Mouse (Mus musculus) thymus, adult 18-20 months (tissue): ENCODE data around the gene Tmem176b.
"Not testable (repeated sequence)": the region's sequence is repeated elsewhere in the genome, so short reads cannot be mapped to it uniquely, and the experiment has no call there.

Experiments used
- DNase-seq, 2 experiments: peaks; one replicate each; pipeline ENCODE4 v3.0.0; 2022; ENCODE audit warnings: mixed read lengths in 2 of 2

Tmem176b gene

DNA sequence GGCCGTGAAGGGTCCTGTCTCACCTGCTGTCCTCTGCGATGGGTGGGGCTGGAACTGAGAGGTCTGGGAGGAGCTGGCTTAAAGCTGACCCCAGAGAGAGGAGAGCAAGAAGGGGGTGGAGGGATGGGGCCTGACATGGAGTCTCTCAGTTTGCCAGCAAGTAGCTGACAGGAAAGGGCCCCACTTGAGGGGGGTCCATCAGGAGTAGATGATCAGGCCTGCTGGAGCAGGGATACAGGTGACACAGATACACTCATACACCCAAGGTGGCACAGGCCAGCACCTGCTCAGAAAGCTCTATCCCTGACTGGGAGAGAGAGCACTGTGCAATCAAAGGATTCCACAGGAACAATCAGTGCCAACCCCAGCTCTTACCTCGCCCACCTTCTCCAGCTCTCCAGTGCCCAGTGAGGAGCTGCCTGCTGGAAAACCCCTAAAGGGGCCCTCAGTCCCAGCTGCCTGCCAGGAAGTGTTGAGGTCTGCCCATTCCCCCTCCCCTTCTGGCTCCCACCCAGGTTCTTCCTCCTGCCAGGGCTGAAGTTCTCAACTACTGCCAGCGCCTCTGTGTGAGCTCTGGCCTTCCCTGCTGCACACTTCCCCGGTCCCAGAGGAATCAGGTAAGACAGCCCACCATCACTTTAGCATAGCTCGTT is at the start of gene Tmem176b:
TSS of gene Tmem176b (minus strand) at position 524 of the 653 bp plus-strand sequence.
- peak; percentile 43 to 55 for DNase-seq

DNA sequence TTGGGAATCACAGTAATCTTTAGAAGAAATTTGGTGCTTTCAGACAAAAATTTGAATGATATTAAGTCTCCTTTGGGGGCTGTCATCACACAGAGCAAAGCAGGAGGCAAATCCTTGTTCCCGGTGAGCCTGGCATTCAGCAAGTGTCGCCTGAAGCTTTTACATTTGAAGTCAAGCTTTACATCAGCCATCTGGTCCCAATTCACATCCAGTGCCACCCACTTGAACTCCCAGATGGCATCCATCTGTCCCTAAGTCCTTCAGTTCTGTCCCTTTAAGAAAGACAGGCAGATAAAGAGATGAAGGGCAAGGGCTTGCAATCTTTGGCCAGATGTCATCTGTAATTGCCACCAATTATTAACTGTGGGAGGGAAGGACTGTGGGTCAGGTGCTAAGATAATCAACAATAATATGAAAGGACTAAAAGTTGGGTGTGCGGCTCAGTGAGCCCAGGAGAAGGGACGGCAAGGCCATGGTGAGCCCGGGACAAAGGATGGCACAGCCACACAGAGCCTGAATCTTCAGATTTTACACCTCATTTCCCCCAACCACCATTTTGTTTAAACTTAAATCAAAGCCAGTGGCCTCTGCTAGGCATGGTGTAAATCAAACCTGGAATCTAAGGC is 35.3 kb upstream of the Tmem176b start:
- DNase-seq: no peak

DNA sequence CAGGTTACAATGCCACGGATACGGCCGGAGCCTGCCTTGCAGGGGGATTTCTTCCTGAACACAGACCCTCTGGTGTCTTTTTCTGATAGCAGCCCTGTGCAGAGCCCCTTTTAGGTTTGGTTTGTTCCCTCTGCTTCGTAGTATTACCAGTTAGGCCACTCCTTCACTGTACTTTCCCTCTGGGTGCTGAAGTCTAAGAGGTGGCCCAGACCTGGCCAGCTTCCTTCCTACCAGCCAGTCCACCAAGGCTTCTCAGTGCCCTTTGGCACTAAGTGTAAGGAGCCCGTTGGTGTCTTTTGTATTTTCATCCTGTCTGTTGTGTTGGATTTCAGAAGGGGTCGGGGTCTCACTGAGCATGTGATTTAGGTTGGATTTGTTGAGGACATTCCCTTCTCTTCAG is 34.2 kb upstream of the Tmem176b start:
- no peak for DNase-seq

DNA sequence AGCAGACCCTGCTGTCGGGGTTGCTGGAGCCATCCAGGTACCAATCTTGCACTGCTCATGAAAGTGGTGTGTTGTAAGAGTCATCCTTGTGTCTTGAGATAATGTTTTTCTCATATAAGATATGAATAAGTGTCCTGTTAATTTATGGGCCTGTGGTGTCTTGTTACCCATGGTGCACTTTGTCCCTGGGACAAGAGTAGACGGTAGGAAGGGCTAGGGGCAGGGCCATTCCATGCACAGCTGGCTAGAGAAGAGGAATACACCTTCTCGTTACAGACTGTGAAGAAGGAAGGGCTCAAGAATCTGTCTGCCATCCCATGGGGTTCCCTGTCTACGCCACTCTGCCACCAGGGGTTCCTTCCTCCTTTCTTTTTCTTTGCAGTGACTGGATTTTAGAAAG is 33.3 kb upstream of the Tmem176b start:
- no peak for DNase-seq

DNA sequence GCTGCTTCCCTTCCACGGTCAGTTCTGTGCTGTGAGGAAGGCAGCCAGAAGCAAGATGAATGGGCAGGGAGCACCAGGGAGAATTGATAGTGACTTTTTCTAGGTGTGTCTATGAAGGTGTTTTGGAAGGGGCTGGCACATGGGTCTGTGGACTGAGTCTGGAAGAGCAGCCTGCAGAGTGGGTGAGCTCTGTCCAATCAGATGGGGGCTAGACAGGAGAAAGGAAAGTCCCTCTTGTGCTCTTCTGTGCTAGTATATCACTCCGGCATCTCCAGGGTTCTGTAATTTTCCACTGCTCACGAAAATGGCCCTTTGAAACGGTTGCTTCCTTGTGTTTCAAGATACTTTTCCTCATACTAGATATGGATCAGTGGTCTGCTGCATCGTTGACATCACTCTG is 31.3 kb upstream of the Tmem176b start, which contains the start of gene Aoc1:
TSS of gene Aoc1 (plus strand) at position 301 of the 400 bp plus-strand sequence.
- DNase-seq: no peak

DNA sequence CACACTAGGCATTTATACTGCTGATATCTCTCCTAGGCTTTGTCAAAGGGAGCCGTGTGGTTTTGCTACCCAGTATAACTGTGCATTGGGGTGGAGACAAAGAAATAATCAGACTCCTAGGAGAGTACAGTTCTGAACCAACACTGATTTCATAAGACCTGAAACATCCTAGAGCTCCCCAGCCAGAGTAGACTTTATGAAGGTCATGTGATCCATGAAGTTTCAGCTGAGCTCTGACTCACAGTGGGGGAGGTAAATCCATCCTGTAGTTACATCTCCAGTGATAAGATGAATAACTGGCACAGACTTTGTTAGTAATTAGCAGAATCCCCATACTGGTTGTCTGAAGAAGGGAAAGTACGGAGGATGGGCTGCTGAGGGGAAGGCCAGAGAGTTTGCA is 28.5 kb upstream of the Tmem176b start:
- no peak for DNase-seq

DNA sequence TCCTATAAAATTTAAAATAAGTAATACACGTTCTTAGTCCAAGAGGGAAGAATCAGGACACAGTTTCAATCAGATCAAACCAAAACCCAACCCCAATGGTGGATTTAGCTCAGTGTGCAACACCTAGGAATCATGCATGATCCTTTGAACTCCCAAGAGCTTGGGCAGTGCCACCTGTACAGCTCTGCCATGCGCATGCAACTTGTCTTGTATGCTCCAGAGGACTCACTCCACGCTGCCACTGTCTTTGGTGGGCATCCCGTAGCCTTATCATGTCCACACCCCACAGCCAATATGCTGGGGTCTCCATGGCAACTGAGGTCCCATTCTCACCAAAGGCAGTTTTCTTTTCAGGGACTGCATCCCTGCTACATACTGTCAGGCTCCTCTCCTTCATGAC is 25.9 kb upstream of the Tmem176b start:
- DNase-seq: no peak

DNA sequence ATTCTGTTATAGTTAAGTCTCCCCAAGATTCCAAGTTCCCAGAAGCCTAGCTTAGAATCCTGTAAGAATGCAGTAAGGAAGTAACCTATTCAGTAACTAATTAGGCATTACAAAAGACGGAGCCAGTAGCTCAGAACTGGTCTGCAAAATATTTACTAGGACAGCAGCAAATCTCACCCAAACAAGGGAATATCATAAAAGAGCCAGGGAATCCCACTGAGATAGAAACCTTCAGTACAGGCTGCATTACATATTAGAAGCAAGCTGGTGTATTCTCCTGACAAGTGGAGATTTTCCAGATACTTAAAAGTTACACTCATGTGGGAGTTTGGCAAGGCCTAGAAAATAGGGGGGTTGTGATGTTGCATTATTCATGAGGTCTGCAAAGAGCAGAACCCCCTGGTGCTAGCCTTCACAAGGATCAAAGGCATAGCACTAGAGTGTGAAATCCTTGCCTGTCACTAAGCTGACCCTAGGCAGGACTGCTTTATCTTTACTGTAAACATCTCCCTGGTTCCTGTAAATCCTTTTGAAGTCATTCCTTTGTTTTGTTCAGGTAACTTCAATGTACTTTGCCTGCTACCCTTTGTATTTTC is 25.2 kb upstream of the Tmem176b start:
- DNase-seq: not testable (repeated sequence)

DNA sequence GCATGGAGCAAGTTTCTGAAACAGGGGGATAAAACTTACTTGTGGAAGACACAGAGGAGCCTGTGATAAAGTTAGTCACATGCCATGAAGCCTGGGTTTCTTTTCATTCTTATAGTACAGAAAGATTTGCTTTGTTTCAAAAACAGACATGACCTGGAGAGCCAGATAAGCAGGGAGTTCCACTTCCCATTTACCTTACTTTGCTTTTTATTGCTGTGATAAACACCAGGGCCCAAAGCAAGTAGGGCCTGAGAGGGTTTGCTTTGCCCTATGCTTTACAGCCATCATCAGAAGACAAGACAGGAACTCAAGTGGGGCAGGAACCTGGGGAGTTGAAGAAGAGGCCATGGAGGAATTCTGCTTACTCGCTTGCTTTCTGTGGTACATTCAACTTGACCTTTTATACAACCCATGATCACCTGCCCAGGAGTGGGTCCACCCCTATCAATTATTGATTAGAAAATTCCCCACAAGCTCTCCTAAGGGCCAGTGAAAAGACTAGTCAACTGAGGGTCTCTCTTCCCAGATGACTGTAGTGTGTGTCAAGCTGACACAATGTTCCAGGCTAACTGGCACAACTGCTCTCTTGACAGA is 24.0 kb upstream of the Tmem176b start:
- DNase-seq: no peak

DNA sequence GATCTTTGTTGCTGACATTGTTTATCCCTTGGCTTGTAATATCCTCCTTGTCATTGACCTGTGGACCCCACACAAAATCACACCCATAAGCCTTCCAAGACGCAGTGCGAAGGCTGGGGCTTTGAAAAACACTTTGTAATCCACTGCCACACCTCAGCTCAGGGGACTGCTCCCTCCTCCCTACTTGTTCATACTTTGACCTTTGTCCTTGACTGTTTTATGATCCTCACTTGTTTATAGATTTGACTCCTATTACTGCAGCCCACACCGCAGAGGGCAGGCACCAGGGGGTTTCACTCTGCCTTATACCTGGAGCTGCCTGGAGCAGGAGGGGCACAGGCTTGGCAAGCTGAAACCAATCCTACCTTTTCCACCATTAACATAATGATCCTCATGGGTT is 23.4 kb upstream of the Tmem176b start:
- no peak for DNase-seq

DNA sequence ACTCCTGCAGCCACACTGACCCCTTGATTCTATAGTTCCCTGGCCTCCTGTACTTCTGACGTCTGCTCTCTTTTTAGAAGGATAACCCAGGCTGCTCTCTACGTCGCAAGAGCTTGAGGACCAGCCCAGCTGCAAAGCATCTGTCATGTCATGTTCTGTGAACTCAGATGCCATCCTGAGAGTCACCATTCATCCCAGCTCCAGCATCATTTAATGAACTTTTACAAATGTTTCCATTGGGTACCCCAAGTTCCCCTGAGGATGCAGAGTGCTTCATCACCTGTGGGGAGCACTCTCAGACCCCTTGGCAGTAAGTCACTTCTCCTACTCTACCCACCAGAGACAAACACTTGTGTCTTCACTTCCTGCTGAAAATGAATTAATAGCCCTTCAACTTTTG is 22.9 kb upstream of the Tmem176b start:
- no peak for DNase-seq

DNA sequence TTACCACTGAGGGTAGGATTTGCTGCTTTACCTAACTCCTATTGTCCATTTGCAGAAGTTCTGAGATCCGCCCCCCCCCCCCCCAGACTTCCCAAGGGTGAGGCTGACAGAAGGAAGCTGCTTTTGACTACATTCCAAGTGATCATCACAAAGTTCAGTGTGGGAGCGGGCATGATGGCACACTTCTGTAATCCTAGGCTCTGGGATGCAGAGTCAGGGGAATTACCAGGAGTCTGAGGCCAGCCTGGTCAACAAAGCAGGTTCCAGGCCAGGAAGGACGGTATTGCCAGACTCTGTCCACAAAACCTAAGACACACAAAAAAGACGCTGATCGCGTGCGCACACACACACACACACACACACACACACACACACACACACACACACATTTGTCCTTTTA is 22.2 kb upstream of the Tmem176b start:
- no peak for DNase-seq

DNA sequence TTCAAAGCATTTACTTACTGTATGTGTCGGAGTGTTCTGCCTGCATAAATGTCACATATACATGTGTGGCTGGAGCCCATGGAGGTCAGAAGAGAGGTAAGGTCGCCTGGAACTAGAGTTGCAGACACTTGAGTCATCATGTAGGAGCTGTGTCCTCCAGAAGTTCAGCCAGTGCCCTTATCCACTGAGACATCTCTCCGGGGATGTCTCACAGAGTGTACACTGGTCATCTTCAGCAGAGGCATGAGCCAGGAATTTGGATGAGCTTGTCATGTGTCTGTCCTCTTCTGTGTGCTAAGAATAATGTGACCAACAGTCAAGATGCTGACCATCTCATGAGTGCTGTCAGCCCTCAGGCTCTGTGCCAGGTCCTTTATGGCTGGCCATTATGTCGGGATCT is 21.5 kb upstream of the Tmem176b start:
- DNase-seq: no peak

DNA sequence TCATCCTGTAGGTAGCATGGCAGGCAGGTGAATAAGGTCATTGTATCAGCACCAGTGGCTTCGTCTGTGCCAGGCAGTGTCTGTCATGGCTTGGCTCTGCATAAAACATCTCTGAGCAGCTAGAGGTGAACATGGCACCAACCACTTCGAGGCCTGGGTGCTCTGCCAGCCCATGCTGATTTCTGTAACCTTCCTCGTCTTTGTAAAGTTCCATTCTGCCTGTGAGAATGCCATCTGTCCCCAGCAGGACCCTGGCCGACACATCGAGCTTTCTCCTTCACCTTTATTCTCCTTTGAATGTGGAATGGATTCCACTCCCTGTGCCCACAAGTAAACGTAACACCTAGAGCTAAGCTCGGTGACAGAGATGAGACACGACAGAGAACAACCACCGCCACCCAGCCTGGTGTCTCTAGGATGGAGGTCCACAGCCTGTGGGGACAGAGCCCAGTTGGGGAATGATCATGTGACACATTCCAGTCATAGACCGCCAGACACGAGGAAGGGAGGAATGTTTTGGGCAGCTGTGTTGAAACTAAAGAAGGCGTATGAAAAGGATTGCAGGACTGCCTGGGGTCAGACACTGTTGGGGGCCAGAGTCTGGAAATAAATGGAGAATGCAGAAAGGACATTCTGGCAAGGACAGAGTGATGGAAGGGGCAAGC is 20.5 kb upstream of the Tmem176b start:
- DNase-seq: no peak

DNA sequence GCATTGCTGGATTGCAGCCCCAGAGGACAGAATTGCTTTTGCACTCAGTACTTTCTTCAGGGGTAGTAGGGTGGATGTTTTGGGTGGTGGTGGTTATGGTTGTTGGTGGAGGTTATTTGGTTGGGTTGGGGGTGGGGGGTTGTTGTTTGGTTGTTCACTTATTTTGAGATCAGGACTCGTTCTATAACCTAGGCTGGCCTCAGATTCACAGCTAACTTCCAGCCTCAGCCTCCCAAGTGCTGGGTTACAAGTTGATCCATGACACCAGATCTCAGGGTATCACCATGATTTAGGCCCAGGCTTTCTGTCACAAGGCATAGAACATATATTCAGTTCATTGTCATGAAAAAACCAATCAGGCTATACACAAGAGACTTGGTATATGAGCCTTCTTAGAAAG is 19.6 kb upstream of the Tmem176b start:
- no peak for DNase-seq

DNA sequence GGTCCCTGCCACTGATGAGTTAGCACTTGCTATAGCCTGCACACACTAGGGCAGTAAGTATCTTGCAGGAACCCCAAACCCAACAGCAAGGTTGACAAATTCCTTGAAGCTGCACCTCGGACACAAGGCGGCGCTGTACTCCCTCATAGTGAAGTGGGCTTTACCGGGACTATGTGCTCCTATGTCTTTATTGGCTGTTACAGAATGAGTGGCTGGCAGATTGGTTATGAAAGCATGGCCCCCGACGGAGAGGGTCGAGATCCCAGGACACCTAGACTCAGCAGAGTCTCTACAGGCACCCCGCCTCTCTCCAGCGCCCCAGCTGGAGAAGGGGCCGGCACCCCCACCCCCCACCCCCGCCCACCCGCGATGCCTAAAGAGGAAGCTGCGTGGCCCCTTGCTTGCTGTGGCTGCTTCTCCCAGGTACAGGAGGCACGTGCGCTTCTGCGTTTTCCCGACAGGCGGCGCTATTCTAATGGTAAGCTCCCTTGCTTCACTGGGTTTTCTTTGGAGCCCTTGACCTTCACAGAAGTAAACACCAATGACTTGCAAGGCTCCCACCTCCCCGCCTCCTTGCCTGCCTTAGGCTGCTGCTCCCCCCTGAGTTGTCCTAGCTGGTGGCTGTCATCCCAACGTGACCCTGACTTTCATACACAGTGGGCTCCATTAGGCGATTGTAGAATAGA is 19.0 kb upstream of the Tmem176b start:
- DNase-seq: peak in 1 of 2 experiments; percentile 38

DNA sequence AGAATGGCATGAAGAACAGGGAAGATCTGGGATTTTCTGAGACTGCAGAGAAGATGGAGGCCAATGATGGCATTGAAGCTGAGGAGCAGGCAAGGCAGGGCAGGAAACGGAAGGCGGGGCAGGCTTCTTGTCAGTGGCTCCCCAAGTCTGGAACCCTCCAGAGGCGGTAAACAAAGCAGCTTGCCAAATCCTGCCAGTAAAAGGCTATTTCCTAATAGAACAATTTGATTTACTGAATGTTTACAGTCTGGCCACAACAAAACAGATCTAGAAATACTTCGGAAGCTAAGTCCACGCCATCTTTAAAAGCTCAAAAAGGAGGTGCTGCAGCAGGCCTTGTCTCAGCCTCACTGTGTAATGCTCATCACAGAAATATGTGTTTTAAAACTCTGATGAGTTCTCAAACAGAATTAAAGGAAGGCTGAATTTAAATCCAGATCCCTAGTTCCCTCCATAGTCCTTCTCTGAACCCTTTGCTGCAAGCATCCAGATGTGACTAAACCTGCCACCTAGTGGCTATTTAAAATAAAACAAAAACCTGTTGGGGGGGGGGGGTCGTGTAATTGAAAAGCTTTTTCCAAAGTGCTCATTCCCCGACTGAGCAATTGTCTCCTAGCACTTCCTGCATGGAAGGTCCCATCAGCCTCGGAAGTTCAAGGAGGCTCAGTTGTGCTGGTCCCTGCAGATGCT is 16.5 kb upstream of the Tmem176b start:
- DNase-seq: no peak

DNA sequence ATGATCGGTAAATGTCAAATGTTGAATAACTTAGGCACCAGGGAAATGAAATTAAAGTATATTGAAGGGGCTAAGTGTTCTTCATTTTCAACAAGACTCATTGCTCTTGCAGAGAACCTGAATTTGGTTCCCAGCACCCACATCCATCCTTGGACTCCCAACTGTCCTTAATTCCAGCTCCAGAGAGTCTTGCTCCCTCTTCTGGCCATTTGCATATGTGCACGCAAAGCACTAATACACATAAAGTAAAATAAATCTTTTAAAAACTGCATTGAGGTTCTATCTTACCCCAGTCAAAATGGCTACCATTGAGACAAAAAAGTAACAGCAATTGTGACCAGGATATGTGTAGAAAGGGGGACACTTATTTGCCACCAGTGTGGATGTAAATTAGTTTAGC is 12.9 kb upstream of the Tmem176b start:
- DNase-seq: no peak

DNA sequence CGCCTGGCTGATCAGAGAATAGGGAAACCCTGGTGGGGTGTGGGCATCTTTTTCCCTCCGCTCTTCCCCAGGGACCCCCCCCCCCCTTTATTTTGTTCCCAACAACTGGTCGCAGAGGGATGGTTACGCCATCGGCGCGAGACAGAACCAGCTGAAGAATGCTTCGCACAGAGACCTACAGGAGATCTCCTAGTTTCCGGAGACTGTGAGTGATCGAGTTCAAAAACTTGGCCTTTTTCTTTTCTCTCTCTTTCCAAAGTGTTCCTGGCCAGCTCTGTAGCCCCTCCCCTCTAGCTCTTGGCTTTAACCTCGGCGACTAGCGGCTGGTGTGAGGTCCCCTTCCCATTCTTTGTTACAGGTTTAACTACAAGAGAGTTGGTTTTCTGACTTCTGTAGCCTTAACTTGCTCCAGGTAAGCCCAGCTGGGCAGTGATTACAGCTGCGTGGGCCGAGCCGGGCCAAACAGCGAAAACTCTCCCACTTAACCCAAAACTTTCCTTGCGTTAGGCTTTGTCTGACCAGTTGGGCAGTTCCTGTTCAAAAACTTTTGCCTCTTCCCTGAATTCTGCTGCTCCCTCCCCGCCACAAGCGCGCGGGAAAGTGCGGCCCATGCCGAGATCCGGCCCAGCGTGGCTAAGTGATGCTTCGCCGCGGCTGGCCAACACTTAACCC is 10.7 kb upstream of the Tmem176b start:
- DNase-seq: no peak

DNA sequence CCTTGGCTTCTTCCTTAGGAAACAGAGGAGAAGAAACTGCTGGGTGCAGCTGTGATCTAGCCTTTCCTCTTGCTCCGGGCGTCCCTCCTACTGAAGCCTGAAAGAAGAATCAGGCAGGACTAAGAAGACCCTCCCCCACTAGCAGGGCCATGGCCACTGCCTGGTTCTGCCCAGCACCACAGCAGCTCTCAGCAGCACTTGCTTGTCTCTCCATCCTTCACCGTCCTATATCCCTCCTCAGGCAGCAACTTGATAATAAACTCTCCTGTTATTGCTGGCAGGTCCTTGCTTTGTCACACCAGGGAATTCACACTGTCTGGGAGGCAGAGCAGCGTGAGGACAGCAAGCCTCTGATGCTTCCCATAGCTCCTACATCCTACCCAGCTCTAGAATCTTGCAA is 3.8 kb upstream of the Tmem176b start:
- DNase-seq: no peak

DNA sequence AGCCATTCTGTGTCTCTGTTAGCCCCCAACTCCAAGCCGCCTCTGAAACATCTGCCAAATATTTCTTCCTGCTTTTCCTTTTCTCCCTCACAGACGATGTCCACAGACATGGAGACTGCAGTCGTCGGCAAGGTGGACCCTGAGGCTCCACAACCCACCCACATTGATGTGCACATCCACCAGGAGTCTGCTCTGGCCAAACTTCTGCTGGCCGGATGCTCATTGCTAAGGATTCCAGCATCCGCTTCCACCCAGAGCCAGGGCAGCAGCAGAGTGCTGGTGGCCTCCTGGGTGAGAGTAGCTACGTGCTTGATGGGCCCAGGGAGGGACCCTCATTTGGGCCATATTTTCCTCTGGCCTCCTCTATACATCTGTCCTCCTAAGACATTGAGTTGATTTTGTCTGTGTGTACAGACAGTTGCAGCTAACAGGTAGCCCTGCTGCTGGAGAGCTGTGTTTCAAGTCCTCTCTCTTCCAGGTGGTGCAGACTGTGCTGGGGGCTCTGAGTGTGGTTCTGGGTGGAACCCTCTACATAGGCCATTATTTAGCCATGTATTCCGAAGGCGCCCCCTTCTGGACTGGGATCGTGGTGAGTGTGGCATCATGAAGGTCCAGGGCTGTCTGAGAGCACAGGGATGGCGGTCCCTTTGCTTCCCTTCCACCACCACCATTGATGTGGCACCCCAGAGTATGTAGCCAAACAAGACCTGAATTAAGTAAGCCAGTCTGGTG is 981 bp upstream of the Tmem176b start:
- DNase-seq: peak in 1 of 2 experiments; percentile 14
